Mouse (Mus musculus): ENCODE measurements around the gene Gm49486. TPM values are rescaled to one million over a fixed set of nuclear protein-coding genes. Genes with fewer than 3 reads are reported as not detected.
A peak's percentile ranks its signal among the peaks of the same experiment; 100 is the strongest.

Gene Gm49486
- polyA plus RNA-seq, 1 experiment from 2014 or later = 0.74 TPM

- H3K27ac ChIP-seq = 0 out of 2 replicates have a peak overlapping the region, but pooled peaks have one; percentile 37
- peak; percentile 72 for ATAC-seq (replicated peaks; ENCODE audit: low FRiP score)
Observed at GRCm38 (mm10) chr15:79261095-79261725, 32.0 kb downstream of the Gm49486 start.

GRCm38 (mm10) chr15:79261757-79262156 is 32.6 kb downstream of the Gm49486 start:
- Histone ChIP-seq H3K9ac (peak overlapping the region; percentile 60), H3K36me3 (no peaks in the 10 kb centered on the region), H3K4me2 (peak overlapping the region; percentile 100), H3K27ac (no peak overlapping the region), H3K9me3 (replicated peaks) (no peaks in the 10 kb centered on the region), H3K27me3 (peaks cover 57% of the 10 kb centered on the region), H3K4me3 (replicated peaks) (peak overlapping the region; percentile 64), H3K4me1 (peaks cover 37% of the 10 kb centered on the region)
- 0% methylated on average over 28 of the region's 28 CpGs for WGBS
- ATAC-seq (replicated peaks; ENCODE audit: low FRiP score) = peak; percentile 47

More at GRCm38 (mm10) chr15:79261095-79261725, 32.0 kb downstream of the Gm49486 start:
- H3K4me3 ChIP-seq (replicated peaks) = peak overlapping the region; percentile 64
- H3K27me3 ChIP-seq = peaks cover 52% of the 10 kb centered on the region
- peak overlapping the region; percentile 100 for H3K4me2 ChIP-seq
- H3K9me3 ChIP-seq (replicated peaks) = no peaks in the 10 kb centered on the region
- H3K9ac ChIP-seq = peak overlapping the region; percentile 60
- WGBS = under 1% methylated on average over 58 of the region's 62 CpGs
- H3K4me1 ChIP-seq = peaks cover 37% of the 10 kb centered on the region
- no peaks in the 10 kb centered on the region for H3K36me3 ChIP-seq

GRCm38 (mm10) chr15:79262375-79262774 is 33.2 kb downstream of the Gm49486 start:
- no peak overlapping the region for H3K27ac ChIP-seq
- H3K36me3 ChIP-seq = no peaks in the 10 kb centered on the region
- no peaks in the 10 kb centered on the region for H3K9me3 ChIP-seq (replicated peaks)
- H3K27me3 ChIP-seq = peaks cover 62% of the 10 kb centered on the region
- WGBS = 17% methylated on average over 13 of the region's 13 CpGs
- peak overlapping the region; percentile 64; the same call in 1 of the 2 replicates for H3K4me3 ChIP-seq (replicated peaks)
- no peak overlapping the region for H3K9ac ChIP-seq
- ATAC-seq (replicated peaks; ENCODE audit: low FRiP score) = no peak
- peak overlapping the region; percentile 100 for H3K4me2 ChIP-seq
- H3K4me1 ChIP-seq = peaks cover 37% of the 10 kb centered on the region

- Histone ChIP-seq H3K36me3 (no peaks in the 10 kb centered on the region), H3K4me1 (peaks cover 37% of the 10 kb centered on the region), H3K4me3 (replicated peaks) (no peak overlapping the region), H3K9ac (no peak overlapping the region), H3K9me3 (replicated peaks) (no peaks in the 10 kb centered on the region), H3K27ac (no peak overlapping the region), H3K27me3 (peaks cover 62% of the 10 kb centered on the region), H3K4me2 (no peak overlapping the region)
- 95% methylated on average over 3 of the region's 3 CpGs for WGBS
- ATAC-seq (replicated peaks; ENCODE audit: low FRiP score) = no peak
Observed at GRCm38 (mm10) chr15:79262786-79263309, 33.7 kb downstream of the Gm49486 start.

GRCm38 (mm10) chr15:79263726-79264125 is 34.5 kb downstream of the Gm49486 start:
- Histone ChIP-seq H3K9me3 (replicated peaks) (no peaks in the 10 kb centered on the region), H3K27ac (no peak overlapping the region), H3K4me2 (no peak overlapping the region), H3K9ac (no peak overlapping the region), H3K27me3 (peaks cover 66% of the 10 kb centered on the region), H3K4me3 (replicated peaks) (no peak overlapping the region), H3K4me1 (peaks cover 32% of the 10 kb centered on the region), H3K36me3 (no peaks in the 10 kb centered on the region)
- ATAC-seq (replicated peaks; ENCODE audit: low FRiP score) = no peak
- 91% methylated on average over 6 of the region's 6 CpGs for WGBS

GRCm38 (mm10) chr15:79265384-79265783 is 36.2 kb downstream of the Gm49486 start:
- Histone ChIP-seq H3K27me3 (peaks cover 62% of the 10 kb centered on the region), H3K9me3 (replicated peaks) (no peaks in the 10 kb centered on the region), H3K4me3 (replicated peaks) (no peak overlapping the region), H3K4me2 (no peak overlapping the region), H3K4me1 (peaks cover 26% of the 10 kb centered on the region), H3K36me3 (no peaks in the 10 kb centered on the region), H3K27ac (no peak overlapping the region), H3K9ac (no peak overlapping the region)
- 59% methylated on average over 4 of the region's 4 CpGs for WGBS
- ATAC-seq (replicated peaks; ENCODE audit: low FRiP score) = no peak

- Histone ChIP-seq H3K36me3 (no peaks in the 10 kb centered on the region), H3K9me3 (replicated peaks) (no peaks in the 10 kb centered on the region), H3K9ac (no peak overlapping the region), H3K4me2 (no peak overlapping the region), H3K4me3 (replicated peaks) (no peak overlapping the region), H3K27ac (no peak overlapping the region), H3K27me3 (peaks cover 43% of the 10 kb centered on the region), H3K4me1 (peaks cover 14% of the 10 kb centered on the region)
- WGBS = 29% methylated on average over 1 of the region's 1 CpGs
- ATAC-seq (replicated peaks; ENCODE audit: low FRiP score) = no peak
Observed at GRCm38 (mm10) chr15:79268521-79268920, 39.3 kb downstream of the Gm49486 start.

GRCm38 (mm10) chr15:79270317-79271123 is 41.3 kb downstream of the Gm49486 start:
- H3K4me1 ChIP-seq = peaks cover 14% of the 10 kb centered on the region
- H3K36me3 ChIP-seq = no peaks in the 10 kb centered on the region
- H3K4me3 ChIP-seq (replicated peaks) = peak overlapping the region; percentile 40
- peak overlapping the region; percentile 81 for H3K4me2 ChIP-seq
- H3K27me3 ChIP-seq = peaks cover 36% of the 10 kb centered on the region
- H3K27ac ChIP-seq = 0 out of 2 replicates have a peak overlapping the region, but pooled peaks have one; percentile 14
- ATAC-seq (replicated peaks; ENCODE audit: low FRiP score) = peak; percentile 52; the same call in 1 of the 2 replicates
- WGBS = 2% methylated on average over 33 of the region's 33 CpGs
- H3K9me3 ChIP-seq (replicated peaks) = no peaks in the 10 kb centered on the region
- H3K9ac ChIP-seq = peak overlapping the region; percentile 12; the same call in 1 of the 2 replicates

- Histone ChIP-seq H3K4me1 (peaks cover 14% of the 10 kb centered on the region), H3K4me2 (peak overlapping the region; percentile 81), H3K36me3 (no peaks in the 10 kb centered on the region), H3K4me3 (replicated peaks) (peak overlapping the region; percentile 40), H3K27ac (no peak overlapping the region), H3K9me3 (replicated peaks) (no peaks in the 10 kb centered on the region), H3K27me3 (peaks cover 30% of the 10 kb centered on the region), H3K9ac (no peak overlapping the region)
- ATAC-seq (replicated peaks; ENCODE audit: low FRiP score) = no peak; the same call in 1 of the 2 replicates
- 13% methylated on average over 17 of the region's 17 CpGs for WGBS
Observed at GRCm38 (mm10) chr15:79271124-79271746, 42.0 kb downstream of the Gm49486 start.

- Histone ChIP-seq H3K27me3 (peaks cover 17% of the 10 kb centered on the region), H3K4me1 (peaks cover 14% of the 10 kb centered on the region), H3K4me3 (replicated peaks) (no peak overlapping the region), H3K36me3 (no peaks in the 10 kb centered on the region), H3K9me3 (replicated peaks) (no peaks in the 10 kb centered on the region), H3K9ac (no peak overlapping the region), H3K4me2 (no peak overlapping the region), H3K27ac (no peak overlapping the region)
- peak; percentile 49 for ATAC-seq (replicated peaks; ENCODE audit: low FRiP score)
- WGBS = 44% methylated on average over 10 of the region's 10 CpGs
Observed at GRCm38 (mm10) chr15:79273020-79273419, 43.8 kb downstream of the Gm49486 start.

- Histone ChIP-seq H3K36me3 (no peaks in the 10 kb centered on the region), H3K9me3 (replicated peaks) (no peaks in the 10 kb centered on the region), H3K4me1 (peaks cover 4% of the 10 kb centered on the region; the same call in 1 of the 2 replicates), H3K4me2 (no peak overlapping the region), H3K27me3 (no peaks in the 10 kb centered on the region), H3K27ac (no peak overlapping the region), H3K9ac (no peak overlapping the region), H3K4me3 (replicated peaks) (no peak overlapping the region)
- ATAC-seq (replicated peaks; ENCODE audit: low FRiP score) = no peak
- WGBS = 58% methylated on average over 10 of the region's 10 CpGs
Observed at GRCm38 (mm10) chr15:79277728-79278127, 48.5 kb downstream of the Gm49486 start.

Measured in kidney, embryonic 15.5 days (tissue).